Mouse (Mus musculus): ENCODE data around the gene Vrk1. TPM values are rescaled to one million over a fixed set of nuclear protein-coding genes. Genes with fewer than 3 reads are reported as not detected.

Gene Vrk1
- polyA plus RNA-seq, 1 experiment from 2014 or later, result 98.0 TPM

DNA sequence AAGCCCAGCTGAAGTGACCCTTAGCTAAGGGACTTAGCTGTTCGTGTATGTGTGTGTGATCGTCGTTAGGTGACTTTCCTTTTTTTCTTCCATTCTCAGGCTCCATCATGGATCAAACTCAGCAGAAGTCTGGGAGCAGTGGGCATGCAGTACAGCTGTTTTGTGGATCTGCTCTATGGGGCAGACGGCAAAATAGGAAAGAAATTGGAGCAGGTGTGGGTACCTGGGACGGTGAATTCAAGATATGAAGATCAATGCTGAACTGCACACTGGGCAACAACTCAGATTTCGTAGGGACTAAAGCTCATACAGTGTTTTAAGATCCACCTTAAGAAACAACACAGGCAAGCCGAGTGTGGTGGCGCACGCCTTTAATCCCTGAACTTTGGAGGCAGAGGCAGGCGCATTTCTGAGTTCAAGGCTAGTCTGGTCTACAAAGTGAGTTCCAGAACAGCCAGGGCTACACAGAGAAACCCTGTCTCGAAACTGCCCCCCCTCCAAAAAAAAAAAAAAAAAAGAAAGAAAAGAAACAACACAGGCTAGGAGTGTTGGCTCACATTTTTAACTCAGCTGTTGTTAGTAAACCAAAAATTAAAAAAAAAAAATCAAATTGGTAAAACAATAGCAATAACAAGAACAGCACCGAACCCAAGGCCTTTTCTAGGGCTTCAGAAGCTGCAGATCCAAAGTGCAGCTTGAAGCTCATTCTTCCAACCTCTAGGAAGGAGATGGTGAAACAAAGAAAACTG lies 732 bp upstream of the Vrk1 start:
- H3K9ac ChIP-seq (ENCODE audit: low read length), result peak overlapping the region; percentile 83
- 84% methylated on average over 12 of the region's 12 CpGs for WGBS
- no peak; the same call in 1 of the 2 replicates for ATAC-seq (ENCODE audit: low FRiP score)

DNA sequence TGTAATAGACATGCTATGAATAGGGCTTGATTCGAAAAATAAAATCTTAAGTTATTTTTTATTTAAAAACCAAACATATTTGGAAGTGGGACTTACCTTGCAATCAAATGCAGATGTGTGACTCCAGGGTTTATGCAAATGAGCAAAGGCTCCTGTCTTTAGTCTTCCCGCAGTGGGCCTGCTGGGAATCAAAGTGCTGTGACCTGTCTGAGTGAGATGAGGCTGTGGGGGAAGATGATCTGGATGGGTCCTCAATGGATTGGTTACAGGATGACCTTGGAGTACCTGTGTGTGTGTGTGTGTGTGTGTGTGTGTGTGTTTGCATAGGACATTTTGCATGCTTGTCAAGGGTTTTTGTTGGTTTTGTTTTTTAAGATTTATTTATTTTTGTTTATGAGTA lies 2.1 kb downstream of the Vrk1 start:
- no peak for DNase-seq (ENCODE audit: low spot score, missing footprints)
- 81% methylated on average over 2 of the region's 2 CpGs for WGBS

More for the DNA sequence above, 732 bp upstream of the Vrk1 start:
- H3K4me1 ChIP-seq (ENCODE audit: control insufficient read depth, insufficient read depth, low read length), result peaks cover 5% of the 10 kb centered on the region; the same call in 1 of the 2 replicates
- DNase-seq (ENCODE audit: low spot score, missing footprints), result no peak
- H3K4me2 ChIP-seq, result peak overlapping the region; percentile 33; the same call in 1 of the 2 replicates
- H3K27me3 ChIP-seq (ENCODE audit: control insufficient read depth, insufficient read depth, low read length), result no peaks in the 10 kb centered on the region
- no peaks in the 10 kb centered on the region for H3K9me3 ChIP-seq (ENCODE audit: control insufficient read depth, low read length)
- no peaks in the 10 kb centered on the region for H3K36me3 ChIP-seq (ENCODE audit: control insufficient read depth, insufficient read depth, low read length)
- H3K4me3 ChIP-seq (ENCODE audit: low read depth, low read length), result peak overlapping the region; percentile 18
- no peak overlapping the region for H3K27ac ChIP-seq (ENCODE audit: low read depth, low read length)

DNA sequence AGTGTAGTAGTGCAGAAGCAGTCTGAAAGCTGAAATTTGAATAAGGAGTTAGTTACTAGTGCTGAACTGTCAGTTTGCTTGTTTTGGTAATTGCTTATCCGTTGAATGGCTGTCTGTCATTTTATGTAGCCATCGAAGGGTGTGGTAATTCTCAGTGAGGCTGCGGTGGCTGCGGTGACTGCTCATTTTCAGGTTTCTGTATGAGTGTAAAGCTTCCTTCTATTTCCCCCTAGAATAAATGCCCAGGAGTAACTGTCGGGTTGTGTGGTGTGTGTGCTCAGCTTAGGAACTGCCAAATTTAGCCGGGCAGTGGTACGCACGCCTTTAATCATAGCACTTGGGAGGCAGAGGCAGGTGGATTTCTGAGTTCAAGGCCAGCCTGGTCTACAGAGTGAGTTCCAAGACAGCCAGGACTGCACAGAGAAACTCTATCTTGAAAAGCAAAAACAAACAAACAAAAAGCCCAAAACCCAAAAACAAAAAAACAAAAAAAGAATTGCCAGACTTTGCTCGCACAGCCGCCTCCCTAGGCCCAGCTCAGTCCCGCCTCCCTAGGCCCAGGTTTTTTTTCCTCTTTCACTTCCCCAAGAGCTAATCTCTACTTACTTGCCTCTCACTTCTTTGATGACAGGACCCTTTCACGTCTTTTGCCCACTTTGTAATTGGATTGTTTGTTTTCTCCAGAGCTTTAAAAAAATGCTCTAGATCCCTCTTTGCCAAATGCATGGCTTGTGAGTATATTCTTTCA lies 6.4 kb downstream of the Vrk1 start:
- H3K9ac ChIP-seq (ENCODE audit: low read length), result no peak overlapping the region
- H3K4me1 ChIP-seq (ENCODE audit: control insufficient read depth, insufficient read depth, low read length), result peaks cover under 1% of the 10 kb centered on the region; the same call in 1 of the 2 replicates
- WGBS, result 87% methylated on average over 12 of the region's 12 CpGs
- DNase-seq (ENCODE audit: low spot score, missing footprints) (no peak), ATAC-seq (ENCODE audit: low FRiP score) (no peak)
- H3K4me2 ChIP-seq, result no peak overlapping the region
- no peaks in the 10 kb centered on the region for H3K36me3 ChIP-seq (ENCODE audit: control insufficient read depth, insufficient read depth, low read length)
- H3K9me3 ChIP-seq (ENCODE audit: control insufficient read depth, low read length), result no peaks in the 10 kb centered on the region
- H3K27ac ChIP-seq (ENCODE audit: low read depth, low read length), result no peak overlapping the region
- H3K4me3 ChIP-seq (ENCODE audit: low read depth, low read length), result no peak overlapping the region
- H3K27me3 ChIP-seq (ENCODE audit: control insufficient read depth, insufficient read depth, low read length), result no peaks in the 10 kb centered on the region

More for the DNA sequence above, 2.1 kb downstream of the Vrk1 start:
- Histone ChIP-seq H3K4me2 (no peak overlapping the region), H3K4me3 (ENCODE audit: low read depth, low read length) (no peak overlapping the region), H3K9ac (ENCODE audit: low read length) (no peak overlapping the region), H3K27ac (ENCODE audit: low read depth, low read length) (no peak overlapping the region), H3K27me3 (ENCODE audit: control insufficient read depth, insufficient read depth, low read length) (no peaks in the 10 kb centered on the region), H3K4me1 (ENCODE audit: control insufficient read depth, insufficient read depth, low read length) (peaks cover 5% of the 10 kb centered on the region; the same call in 1 of the 2 replicates), H3K36me3 (ENCODE audit: control insufficient read depth, insufficient read depth, low read length) (no peaks in the 10 kb centered on the region), H3K9me3 (ENCODE audit: control insufficient read depth, low read length) (no peaks in the 10 kb centered on the region)
- no peak for ATAC-seq (ENCODE audit: low FRiP score)

DNA sequence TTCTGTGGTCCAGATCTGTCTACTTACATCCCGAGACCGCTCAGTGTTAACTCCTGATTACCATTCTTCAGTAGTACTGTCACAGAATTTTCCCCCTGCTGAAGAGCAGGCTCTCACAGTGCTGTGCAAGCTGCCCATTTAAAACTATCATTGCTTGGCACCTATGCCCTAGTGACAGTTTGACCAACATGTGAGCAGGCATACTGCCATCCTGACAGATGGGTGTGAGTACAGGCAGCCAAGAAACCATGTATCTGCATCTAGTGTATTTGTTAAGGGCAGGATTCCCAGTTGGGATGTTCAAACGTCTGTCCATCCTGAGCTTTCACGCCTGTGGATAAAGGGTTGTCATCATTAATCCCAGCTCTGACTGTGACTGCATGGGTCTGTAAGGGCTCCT lies 10.0 kb downstream of the Vrk1 start:
- 88% methylated on average over 4 of the region's 4 CpGs for WGBS
- H3K27me3 ChIP-seq (ENCODE audit: control insufficient read depth, insufficient read depth, low read length), result no peaks in the 10 kb centered on the region
- no peaks in the 10 kb centered on the region for H3K9me3 ChIP-seq (ENCODE audit: control insufficient read depth, low read length)
- no peak overlapping the region for H3K4me3 ChIP-seq (ENCODE audit: low read depth, low read length)
- no peaks in the 10 kb centered on the region for H3K36me3 ChIP-seq (ENCODE audit: control insufficient read depth, insufficient read depth, low read length)
- H3K4me1 ChIP-seq (ENCODE audit: control insufficient read depth, insufficient read depth, low read length), result no peaks in the 10 kb centered on the region
- no peak overlapping the region for H3K27ac ChIP-seq (ENCODE audit: low read depth, low read length)
- no peak for ATAC-seq (ENCODE audit: low FRiP score)
- H3K4me2 ChIP-seq, result no peak overlapping the region
- no peak overlapping the region for H3K9ac ChIP-seq (ENCODE audit: low read length)
- no peak for DNase-seq (ENCODE audit: low spot score, missing footprints)

- no peaks in the 10 kb centered on the region for H3K36me3 ChIP-seq (ENCODE audit: control insufficient read depth, insufficient read depth, low read length)
- no peak overlapping the region for H3K4me3 ChIP-seq (ENCODE audit: low read depth, low read length)
- ATAC-seq (ENCODE audit: low FRiP score), result no peak
- no peaks in the 10 kb centered on the region for H3K4me1 ChIP-seq (ENCODE audit: control insufficient read depth, insufficient read depth, low read length)
- H3K27me3 ChIP-seq (ENCODE audit: control insufficient read depth, insufficient read depth, low read length), result no peaks in the 10 kb centered on the region
- no peak overlapping the region for H3K9ac ChIP-seq (ENCODE audit: low read length)
- 95% methylated on average over 9 of the region's 9 CpGs for WGBS
- no peak for DNase-seq (ENCODE audit: low spot score, missing footprints)
- H3K9me3 ChIP-seq (ENCODE audit: control insufficient read depth, low read length), result no peaks in the 10 kb centered on the region
- no peak overlapping the region for H3K27ac ChIP-seq (ENCODE audit: low read depth, low read length)
- no peak overlapping the region for H3K4me2 ChIP-seq
Observed at GRCm38 (mm10) chr12:106023652-106024051, 13.6 kb downstream of the Vrk1 start.

DNA sequence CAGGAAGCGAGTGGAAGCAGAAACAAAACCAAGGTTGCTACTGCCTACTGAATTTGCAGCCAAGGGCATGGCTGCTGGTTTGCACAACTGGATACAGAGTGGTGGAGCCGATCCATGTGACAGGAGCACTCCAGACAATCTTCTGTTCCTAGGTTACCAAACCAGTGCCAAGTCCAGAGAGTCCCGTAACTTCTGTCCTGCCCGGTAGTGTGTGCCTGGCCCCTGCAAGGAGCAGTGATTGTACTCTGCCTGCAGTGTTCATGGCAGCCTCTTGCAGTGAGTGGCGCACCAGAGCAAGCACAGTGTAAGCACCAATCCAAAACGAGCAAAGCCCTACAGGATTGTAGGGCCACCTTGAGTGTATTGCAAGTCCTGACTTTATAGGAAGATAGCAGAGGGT lies 15.4 kb downstream of the Vrk1 start:
- ATAC-seq (ENCODE audit: low FRiP score) (no peak), DNase-seq (ENCODE audit: low spot score, missing footprints) (no peak)
- Histone ChIP-seq H3K9me3 (ENCODE audit: control insufficient read depth, low read length) (no peaks in the 10 kb centered on the region), H3K4me2 (no peak overlapping the region), H3K27ac (ENCODE audit: low read depth, low read length) (no peak overlapping the region), H3K36me3 (ENCODE audit: control insufficient read depth, insufficient read depth, low read length) (no peaks in the 10 kb centered on the region), H3K4me3 (ENCODE audit: low read depth, low read length) (no peak overlapping the region), H3K4me1 (ENCODE audit: control insufficient read depth, insufficient read depth, low read length) (no peaks in the 10 kb centered on the region), H3K9ac (ENCODE audit: low read length) (no peak overlapping the region), H3K27me3 (ENCODE audit: control insufficient read depth, insufficient read depth, low read length) (no peaks in the 10 kb centered on the region)
- 78% methylated on average over 6 of the region's 6 CpGs for WGBS

GRCm38 (mm10) chr12:106026385-106027134 lies 16.5 kb downstream of the Vrk1 start:
- H3K4me1 ChIP-seq (ENCODE audit: control insufficient read depth, insufficient read depth, low read length), result no peaks in the 10 kb centered on the region
- no peak overlapping the region for H3K4me3 ChIP-seq (ENCODE audit: low read depth, low read length)
- ATAC-seq (ENCODE audit: low FRiP score), result no peak
- no peaks in the 10 kb centered on the region for H3K27me3 ChIP-seq (ENCODE audit: control insufficient read depth, insufficient read depth, low read length)
- WGBS, result 89% methylated on average over 16 of the region's 16 CpGs
- H3K4me2 ChIP-seq, result no peak overlapping the region
- no peak overlapping the region for H3K9ac ChIP-seq (ENCODE audit: low read length)
- no peaks in the 10 kb centered on the region for H3K36me3 ChIP-seq (ENCODE audit: control insufficient read depth, insufficient read depth, low read length)
- H3K27ac ChIP-seq (ENCODE audit: low read depth, low read length), result no peak overlapping the region
- H3K9me3 ChIP-seq (ENCODE audit: control insufficient read depth, low read length), result no peaks in the 10 kb centered on the region
- no peak for DNase-seq (ENCODE audit: low spot score, missing footprints)

- DNase-seq (ENCODE audit: low spot score, missing footprints) (no peak), ATAC-seq (ENCODE audit: low FRiP score) (no peak)
- Histone ChIP-seq H3K36me3 (ENCODE audit: control insufficient read depth, insufficient read depth, low read length) (no peaks in the 10 kb centered on the region), H3K27ac (ENCODE audit: low read depth, low read length) (no peak overlapping the region), H3K4me3 (ENCODE audit: low read depth, low read length) (no peak overlapping the region), H3K4me2 (no peak overlapping the region), H3K9me3 (ENCODE audit: control insufficient read depth, low read length) (no peaks in the 10 kb centered on the region), H3K9ac (ENCODE audit: low read length) (no peak overlapping the region), H3K4me1 (ENCODE audit: control insufficient read depth, insufficient read depth, low read length) (no peaks in the 10 kb centered on the region), H3K27me3 (ENCODE audit: control insufficient read depth, insufficient read depth, low read length) (no peaks in the 10 kb centered on the region)
- WGBS, result 92% methylated on average over 5 of the region's 5 CpGs
Observed at GRCm38 (mm10) chr12:106027372-106027771, 17.3 kb downstream of the Vrk1 start.

DNA sequence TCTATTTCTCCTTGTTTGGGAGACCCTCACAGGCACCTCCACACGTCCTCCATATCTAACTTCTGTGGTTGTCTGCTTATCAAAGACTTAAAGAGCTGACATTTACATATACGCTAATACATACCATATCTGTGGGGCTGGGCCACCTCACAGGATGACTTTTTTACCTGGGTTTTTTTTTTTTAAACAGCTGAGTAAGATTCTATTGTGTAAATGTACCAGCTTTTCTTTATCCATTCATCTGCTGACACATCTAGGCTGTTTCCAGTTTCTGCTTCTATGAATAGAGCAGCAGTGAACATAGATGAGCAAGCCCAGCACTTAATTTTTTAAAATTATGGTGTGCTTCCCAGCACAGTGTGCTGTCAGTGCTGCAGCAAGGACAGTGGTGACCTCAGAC lies 19.6 kb downstream of the Vrk1 start:
- Histone ChIP-seq H3K4me3 (ENCODE audit: low read depth, low read length) (no peak overlapping the region), H3K4me1 (ENCODE audit: control insufficient read depth, insufficient read depth, low read length) (no peaks in the 10 kb centered on the region), H3K9me3 (ENCODE audit: control insufficient read depth, low read length) (no peaks in the 10 kb centered on the region), H3K27ac (ENCODE audit: low read depth, low read length) (no peak overlapping the region), H3K4me2 (no peak overlapping the region), H3K27me3 (ENCODE audit: control insufficient read depth, insufficient read depth, low read length) (no peaks in the 10 kb centered on the region), H3K36me3 (ENCODE audit: control insufficient read depth, insufficient read depth, low read length) (no peaks in the 10 kb centered on the region), H3K9ac (ENCODE audit: low read length) (no peak overlapping the region)
- DNase-seq (ENCODE audit: low spot score, missing footprints), result no peak
- no peak for ATAC-seq (ENCODE audit: low FRiP score)
- 91% methylated on average over 2 of the region's 2 CpGs for WGBS

All from midbrain, embryonic 11.5 days (tissue).